Mouse (Mus musculus) layer of hippocampus, adult 11-12 months (tissue): Measurements from ENCODE around the gene Tmem132d.
"Not testable (repeated sequence)": the region's sequence is repeated elsewhere in the genome, so short reads cannot be mapped to it uniquely, and the experiment has no call there.

Source experiments
- DNase-seq: peaks from one replicate; pipeline ENCODE4 v3.0.0; 2022; ENCODE audit warnings: low spot score

Gene Tmem132d

DNA sequence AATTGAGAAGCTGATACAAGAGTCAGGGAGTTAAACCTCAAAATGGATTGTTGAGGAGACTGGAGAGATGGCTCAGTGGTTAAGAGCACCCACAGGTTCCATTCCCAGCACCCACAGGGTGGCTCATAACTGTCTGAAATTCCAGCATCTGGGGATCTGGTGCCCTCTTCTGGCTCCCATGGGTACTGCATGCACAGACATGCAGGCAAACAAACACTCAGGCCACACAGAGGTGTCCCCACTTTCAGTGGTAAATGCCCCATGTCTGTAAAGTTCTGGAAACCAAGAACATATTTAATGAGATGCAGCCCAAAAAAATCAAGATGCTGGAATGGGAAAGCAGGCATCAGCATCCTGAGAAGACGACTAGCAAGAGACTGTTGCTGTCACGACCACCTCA, 333.4 kb downstream of the Tmem132d start:
- DNase-seq, result no peak

DNA sequence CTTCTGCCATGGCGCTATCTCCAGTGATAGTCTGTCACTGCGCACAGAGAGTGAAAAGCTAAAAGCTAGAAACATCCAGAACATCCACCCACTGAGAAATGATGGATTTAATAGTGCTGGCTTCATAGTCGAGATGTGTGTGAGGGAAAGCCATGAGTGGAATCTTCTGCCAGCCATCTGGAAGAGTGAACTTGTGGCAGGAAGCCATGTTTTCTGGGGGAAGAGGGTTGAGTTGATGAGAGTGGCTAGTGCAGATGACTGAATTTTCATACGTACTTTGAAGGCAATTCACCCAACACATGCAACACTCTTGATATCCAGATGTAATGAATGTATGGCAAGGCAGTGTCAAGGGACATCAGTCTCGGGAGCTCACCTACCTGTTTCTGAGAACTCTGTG, 342.3 kb downstream of the Tmem132d start:
- DNase-seq, result no peak

DNA sequence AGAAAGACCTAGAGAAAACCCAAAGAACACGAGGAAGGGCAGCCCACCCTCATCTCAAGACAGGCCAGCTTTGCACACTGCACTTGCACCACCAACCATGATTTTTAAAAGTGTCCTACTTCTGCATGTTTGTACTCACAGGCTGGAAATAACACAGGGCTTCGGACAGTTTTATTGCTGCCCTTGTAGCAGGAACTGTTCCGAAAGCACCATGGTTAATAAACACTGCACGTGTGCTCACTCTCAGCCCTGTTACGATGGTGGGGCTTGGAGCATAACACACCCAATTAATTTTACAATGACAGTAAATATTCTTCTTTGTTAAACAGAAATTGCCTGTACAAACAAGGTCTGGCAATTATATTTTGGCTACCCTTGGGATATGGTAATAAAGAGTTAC, 357.4 kb downstream of the Tmem132d start:
- no peak for DNase-seq

GRCm38 (mm10) chr5:128072616-128073015, 360.3 kb downstream of the Tmem132d start:
- DNase-seq, result no peak

GRCm38 (mm10) chr5:128041781-128042180, 391.1 kb downstream of the Tmem132d start:
- DNase-seq, result no peak

- DNase-seq, result no peak
Observed at GRCm38 (mm10) chr5:128040036-128040435, 392.8 kb downstream of the Tmem132d start.

DNA sequence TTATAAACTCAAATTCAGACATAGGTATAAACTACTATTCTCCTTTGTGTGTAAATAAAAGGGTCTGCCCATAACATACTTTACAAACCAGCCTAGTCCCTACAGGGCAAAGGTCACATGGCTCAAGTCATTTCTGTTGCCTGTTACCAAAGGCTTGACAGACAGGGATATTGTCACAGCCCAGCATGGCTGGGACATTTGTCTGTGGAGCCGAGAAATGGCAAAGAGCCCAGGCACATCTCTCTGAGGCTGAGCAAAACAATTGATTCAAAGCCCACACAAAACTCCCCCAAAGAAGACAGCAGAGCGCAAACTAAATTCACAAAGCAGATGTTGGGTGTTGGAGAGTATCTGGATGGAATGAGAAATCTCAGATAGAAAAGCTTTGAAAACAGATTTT, 405.8 kb downstream of the Tmem132d start:
- DNase-seq, result peak; percentile 75

GRCm38 (mm10) chr5:128004666-128005065, 428.2 kb downstream of the Tmem132d start:
- DNase-seq, result peak; percentile 10

DNA sequence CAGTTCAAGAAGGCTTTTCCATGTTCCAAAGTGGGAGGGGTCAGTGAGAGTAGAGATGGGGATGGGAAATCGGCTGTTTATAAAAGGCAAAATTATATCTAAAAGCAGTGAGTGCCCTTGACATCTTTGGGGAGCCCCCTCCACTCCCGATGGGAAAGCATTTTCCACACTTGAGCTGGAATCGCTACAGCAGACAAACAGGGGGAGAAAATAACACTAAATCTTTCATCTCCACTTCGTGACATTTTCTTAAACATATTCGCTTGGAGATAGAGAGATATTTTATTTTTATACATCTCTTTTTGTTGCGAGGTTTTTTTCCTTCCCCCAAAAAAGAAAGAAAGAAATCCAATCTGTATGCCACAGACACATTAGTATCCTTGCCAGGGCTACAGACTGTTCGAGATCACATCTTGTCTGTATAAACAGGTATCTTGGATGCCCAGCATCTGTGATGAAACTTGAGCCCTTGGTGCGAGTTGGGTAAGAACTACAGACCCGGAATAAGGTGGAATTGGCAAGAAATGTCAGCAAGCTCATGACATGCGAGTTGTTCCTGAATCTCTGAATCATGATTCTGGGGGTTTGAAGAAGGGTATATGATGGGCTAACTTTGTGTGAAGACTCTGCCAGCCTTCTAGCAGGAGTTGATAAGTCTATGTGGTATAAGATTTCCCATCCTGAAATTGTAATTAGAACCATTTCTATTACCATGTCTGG, 436.2 kb downstream of the Tmem132d start:
- no peak for DNase-seq

- DNase-seq, result no peak
Observed at GRCm38 (mm10) chr5:127993460-127993859, 439.4 kb downstream of the Tmem132d start.

- peak; percentile 14 for DNase-seq
Observed at GRCm38 (mm10) chr5:127990826-127991225, 442.1 kb downstream of the Tmem132d start.

DNA sequence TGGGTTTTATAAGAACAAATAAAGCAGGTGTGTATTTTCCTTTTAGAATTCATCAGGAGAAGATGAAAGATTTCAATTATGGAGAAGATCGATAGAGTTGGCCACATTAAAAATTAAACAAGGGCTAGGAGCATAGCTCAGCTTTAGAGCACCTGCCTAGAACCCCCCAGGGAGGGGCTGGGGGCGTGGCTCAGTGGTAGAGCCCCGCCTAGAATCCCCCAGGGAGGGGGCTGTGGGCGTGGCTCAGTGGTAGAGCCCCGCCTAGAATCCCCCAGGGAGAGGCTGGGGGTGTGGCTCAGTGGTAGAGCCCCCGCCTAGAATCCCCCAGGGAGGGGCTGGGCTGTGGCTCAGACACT, 452.9 kb downstream of the Tmem132d start:
- DNase-seq, result not testable (repeated sequence)

GRCm38 (mm10) chr5:127979329-127980002, 453.4 kb downstream of the Tmem132d start:
- DNase-seq, result no peak

DNA sequence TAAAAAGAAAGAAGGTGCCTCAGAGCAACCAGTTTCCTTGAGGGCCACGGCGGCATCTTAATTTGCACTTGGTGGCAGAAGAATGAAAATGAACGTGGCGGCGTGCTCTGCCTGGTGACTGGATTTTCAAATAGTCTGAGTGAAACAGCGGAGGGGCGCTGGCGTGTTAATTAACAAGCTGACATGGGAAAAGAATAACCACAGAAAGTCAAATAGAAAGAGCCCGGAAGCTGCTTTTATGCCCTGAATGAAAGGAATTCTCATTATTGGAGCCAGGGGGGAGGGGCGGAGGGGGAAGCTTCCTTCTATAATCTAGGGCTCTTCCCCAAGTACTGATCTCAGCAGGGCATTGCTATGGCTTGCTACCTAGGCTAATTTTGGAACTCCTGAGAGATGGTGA, 456.2 kb downstream of the Tmem132d start:
- no peak for DNase-seq

- DNase-seq, result no peak
Observed at GRCm38 (mm10) chr5:127965700-127966099, 467.2 kb downstream of the Tmem132d start.

GRCm38 (mm10) chr5:127962656-127963055, 470.2 kb downstream of the Tmem132d start:
- peak; percentile 23 for DNase-seq

DNA sequence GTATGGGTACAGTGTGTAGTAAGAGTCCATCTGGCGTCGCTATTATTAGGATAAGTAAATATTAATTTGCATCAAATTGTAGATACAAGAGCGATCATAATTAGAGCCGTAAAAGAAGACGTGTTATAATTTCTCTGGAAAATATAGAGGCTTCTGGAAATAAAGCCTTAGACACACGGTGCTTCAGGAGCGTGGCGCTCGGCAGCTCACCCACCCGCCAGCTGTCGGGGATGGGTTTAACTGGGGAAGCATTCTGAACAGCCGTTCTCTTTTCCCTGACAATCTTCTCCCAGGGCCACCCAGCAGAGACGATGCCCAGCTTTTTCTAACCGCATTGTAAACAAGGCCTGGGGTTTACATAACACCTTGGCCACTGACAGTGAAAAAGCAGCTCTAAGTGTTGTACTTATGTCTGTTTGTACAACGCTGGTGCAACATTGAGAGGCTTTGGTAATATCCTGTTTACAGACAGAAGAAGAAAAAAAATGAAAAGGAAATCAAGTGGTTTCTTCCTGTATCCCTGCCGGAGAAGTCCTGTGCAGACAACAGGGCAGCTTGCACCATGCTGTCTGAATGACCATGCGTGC, 476.3 kb downstream of the Tmem132d start:
- DNase-seq, result peak; percentile 59

GRCm38 (mm10) chr5:127954231-127954790, 478.6 kb downstream of the Tmem132d start:
- no peak for DNase-seq

DNA sequence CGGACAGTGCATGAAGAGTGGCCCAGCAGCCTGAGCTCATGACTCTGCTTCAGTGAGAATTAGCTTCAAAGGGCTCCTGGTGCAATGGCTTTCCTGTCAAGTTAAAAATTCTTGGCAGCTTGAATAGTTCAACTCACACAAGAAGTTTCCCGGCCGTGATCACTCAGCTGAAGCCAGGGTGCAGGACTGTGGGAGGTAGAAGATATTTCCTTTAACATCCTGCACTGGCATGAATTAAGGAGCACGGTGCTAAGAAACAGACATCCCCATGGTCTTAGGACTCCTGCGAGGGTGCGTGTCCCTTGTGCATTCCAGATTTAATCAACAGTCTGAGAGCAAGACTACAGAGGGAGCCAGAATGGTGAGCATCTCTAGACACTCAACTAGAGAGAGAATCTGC, 480.1 kb downstream of the Tmem132d start:
- DNase-seq, result no peak

DNA sequence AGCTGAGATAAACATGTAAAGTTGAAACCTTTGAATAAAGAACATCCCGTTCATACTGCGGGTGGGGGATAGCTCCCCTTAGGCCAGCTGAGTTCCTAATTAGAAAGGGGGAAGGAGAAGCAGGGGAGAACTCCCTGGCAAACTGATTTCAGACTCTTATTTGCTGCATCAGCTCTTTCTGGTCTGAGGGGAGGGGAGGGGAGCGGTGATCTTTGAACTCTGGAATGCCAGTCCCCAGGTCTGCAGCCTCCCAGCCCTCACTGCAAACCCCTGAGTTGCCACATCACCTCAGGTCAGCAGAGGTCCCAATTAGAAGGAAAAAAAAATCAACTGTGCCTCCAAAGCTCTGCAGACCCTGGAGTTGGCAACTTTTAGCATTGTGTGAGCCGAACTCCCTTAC, 482.3 kb downstream of the Tmem132d start:
- no peak for DNase-seq

GRCm38 (mm10) chr5:127947275-127947674, 485.6 kb downstream of the Tmem132d start:
- no peak for DNase-seq

- not testable (repeated sequence) for DNase-seq
Observed at GRCm38 (mm10) chr5:127942171-127942570, 490.7 kb downstream of the Tmem132d start.

- DNase-seq, result no peak
Observed at GRCm38 (mm10) chr5:127937914-127938313, 495.0 kb downstream of the Tmem132d start.
